Mouse (Mus musculus) liver, postnatal 0 days (tissue): Measurements from ENCODE around the gene Fam102b.

Experiments
- CTCF ChIP-seq: sonication (generic); IDR thresholded peaks from 2 replicates; pipeline ENCODE4 v1.5.1; 2016; ENCODE audit warnings: antibody characterized with exemption, low read depth
- EP300 ChIP-seq: IDR thresholded peaks from 2 replicates; pipeline ENCODE4 v1.6.1; 2016; ENCODE audit warnings: antibody characterized with exemption, low read depth, mild to moderate bottlenecking

DNA sequence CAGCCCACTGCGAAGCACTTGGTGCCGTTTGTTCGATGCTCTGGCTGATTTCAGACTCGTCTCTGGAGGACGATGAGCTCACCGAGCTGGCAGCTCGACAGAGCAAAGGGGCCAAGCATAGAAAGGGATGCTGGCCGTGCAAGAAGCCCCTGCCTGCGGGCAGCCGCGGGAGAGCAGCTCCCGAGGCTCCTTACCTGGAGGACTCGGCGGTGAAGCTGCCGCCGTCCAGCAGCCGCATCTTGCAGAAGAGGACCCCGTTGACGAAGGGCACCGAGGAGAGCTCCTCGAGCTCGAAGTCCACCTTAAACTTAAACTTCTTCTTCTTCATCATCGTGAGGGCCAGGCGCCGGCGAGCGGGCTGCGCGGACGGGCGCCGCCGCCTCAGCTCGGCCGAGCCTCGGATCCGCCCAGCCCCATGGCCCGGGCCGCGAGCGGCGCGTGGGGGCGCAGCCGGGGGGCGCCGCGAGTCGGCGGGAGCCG lies 376 bp downstream of the Fam102b start:
- peak; percentile 10; the same call in 1 of the 2 replicates for TF ChIP-seq CTCF
- TF ChIP-seq EP300, result no peak
